Mouse (Mus musculus) lung, postnatal 0 days (tissue): Measurements from ENCODE around the gene Arrb1. TPM values are rescaled to one million over a fixed set of nuclear protein-coding genes. Genes with fewer than 3 reads are reported as not detected.

Experiments
- ATAC-seq: fragments of 200-750 bp; cut with Nextera tagmentation; 2 replicates; pipeline ENCODE4 v1.8.0; 2017; ENCODE audit warnings: moderate library complexity
- DNase-seq: peaks from one replicate; pipeline ENCODE4 v3.0.0-alpha.2; 2016; ENCODE audit warnings: low spot score
- H3K27ac ChIP-seq: fragments of 300-500 bp; sonication (generic); 2 replicates; pipeline ENCODE4 v1.5.1; 2014; ENCODE audit warnings: antibody characterized with exemption, mild to moderate bottlenecking, low read length, mixed read lengths
- H3K27me3 ChIP-seq: fragments of 300-500 bp; sonication (generic); replicated peaks from 2 replicates; pipeline ENCODE4 v1.6.1; 2014; ENCODE audit warnings: low read length, mixed read lengths; ENCODE audit not compliant: insufficient read depth
- H3K36me3 ChIP-seq: fragments of 300-500 bp; sonication (generic); 2 replicates; pipeline ENCODE4 v1.6.1; 2014; ENCODE audit warnings: low read length, mixed read lengths; ENCODE audit not compliant: insufficient read depth
- H3K4me1 ChIP-seq: fragments of 300-500 bp; sonication (generic); 2 replicates; pipeline ENCODE4 v1.6.1; 2014; ENCODE audit warnings: antibody characterized with exemption, low read depth, low read length, mixed read lengths; ENCODE audit not compliant: insufficient read depth
- H3K4me2 ChIP-seq: fragments of 300-500 bp; sonication (generic); replicated peaks from 2 replicates; pipeline ENCODE4 v1.6.1; 2014; ENCODE audit warnings: low read depth, mild to moderate bottlenecking, low read length, moderate library complexity, mixed read lengths
- H3K4me3 ChIP-seq: fragments of 300-500 bp; sonication (generic); 2 replicates; pipeline ENCODE4 v1.5.1; 2014; ENCODE audit warnings: low read depth, low read length
- H3K9ac ChIP-seq: fragments of 300-500 bp; sonication (generic); replicated peaks from 2 replicates; pipeline ENCODE4 v1.6.1; 2014; ENCODE audit warnings: low read depth, mild to moderate bottlenecking
- H3K9me3 ChIP-seq: fragments of 300-500 bp; sonication (generic); 2 replicates; pipeline ENCODE4 v1.6.1; 2016; ENCODE audit warnings: low read length, mixed read lengths
- CTCF ChIP-seq: IDR thresholded peaks from 2 replicates; pipeline ENCODE4 v1.5.1; 2016; ENCODE audit warnings: antibody characterized with exemption, mild to moderate bottlenecking
- EP300 ChIP-seq: IDR thresholded peaks from 2 replicates; pipeline ENCODE4 v1.6.1; 2016; ENCODE audit warnings: antibody characterized with exemption, mild to moderate bottlenecking, control low read depth
- WGBS: fragments of 180-500 bp; shearing (Covaris S2); extraction: QIAGEN DNeasy Blood & Tissue Kit; methylation state at CpG from one replicate; pipeline ENCODE4 v1.1.7; 2014; 5-methylcytosine and 5-hydroxymethylcytosine counted together
- polyA plus RNA-seq: library from polyadenylated mRNA; unstranded; fragments of >200 nt; fragmentation: Nextera tagmentation; extraction: Ambion mirVana; gene quantifications from 2 replicates; pipeline ENCODE4 v1.2.1, GENCODE M21; 2015

Arrb1 gene
- polyA plus RNA-seq, 1 experiment from 2014 or later, result 21.7 TPM

GRCm38 (mm10) chr7:99625722-99626375 lies 90.6 kb downstream of the Arrb1 start:
- no peak overlapping the region for H3K9ac ChIP-seq
- DNase-seq, result peak; percentile 87
- H3K4me1 ChIP-seq, result peaks cover 11% of the 10 kb centered on the region
- no peak overlapping the region for H3K27ac ChIP-seq
- H3K4me2 ChIP-seq, result peak overlapping the region; percentile 78
- no peaks in the 10 kb centered on the region for H3K36me3 ChIP-seq
- H3K4me3 ChIP-seq, result peak overlapping the region; percentile 42
- under 1% methylated on average over 72 of the region's 81 CpGs for WGBS
- ATAC-seq, result peak; percentile 90
- H3K9me3 ChIP-seq, result no peaks in the 10 kb centered on the region
- TF ChIP-seq CTCF, result peak; percentile 95
- TF ChIP-seq EP300, result no peak
- H3K27me3 ChIP-seq, result peaks cover 38% of the 10 kb centered on the region

GRCm38 (mm10) chr7:99626376-99627270 lies 91.4 kb downstream of the Arrb1 start, which contains the start of gene Tpbgl:
Tpbgl (minus strand) TSS chr7:99627103.
- H3K9me3 ChIP-seq, result no peaks in the 10 kb centered on the region
- H3K9ac ChIP-seq, result no peak within 1 kb of the TSS

GRCm38 (mm10) chr7:99627366-99627765 lies 92.1 kb downstream of the Arrb1 start:
- ATAC-seq, result no peak
- Histone ChIP-seq H3K4me2 (no peak overlapping the region), H3K27me3 (peaks cover 38% of the 10 kb centered on the region), H3K27ac (no peak overlapping the region), H3K36me3 (no peaks in the 10 kb centered on the region), H3K9ac (no peak overlapping the region), H3K4me1 (peaks cover 11% of the 10 kb centered on the region), H3K4me3 (no peak overlapping the region), H3K9me3 (no peaks in the 10 kb centered on the region)
- WGBS, result 8% methylated on average over 7 of the region's 7 CpGs
- DNase-seq, result no peak
- TF ChIP-seq EP300, result no peak
- no peak for TF ChIP-seq CTCF

More at GRCm38 (mm10) chr7:99626376-99627270, 91.4 kb downstream of the Arrb1 start, which contains the start of gene Tpbgl:
- TF ChIP-seq CTCF, result no peak
- no peak for TF ChIP-seq EP300
- Histone ChIP-seq H3K4me3 (peak within 1 kb of the TSS; percentile 42), H3K36me3 (no peaks in the 10 kb centered on the region), H3K27ac (no peak within 1 kb of the TSS), H3K4me1 (peaks cover 11% of the 10 kb centered on the region), H3K27me3 (peaks cover 38% of the 10 kb centered on the region), H3K4me2 (peak within 1 kb of the TSS; percentile 78)
- under 1% methylated on average over 48 of the region's 83 CpGs for WGBS
- DNase-seq (peak; percentile 23), ATAC-seq (peak; percentile 36)

- H3K4me1 ChIP-seq, result no peaks in the 10 kb centered on the region
- no peak overlapping the region for H3K9ac ChIP-seq
- TF ChIP-seq EP300 (no peak), CTCF (no peak)
- H3K36me3 ChIP-seq, result no peaks in the 10 kb centered on the region
- H3K9me3 ChIP-seq, result no peaks in the 10 kb centered on the region
- H3K4me3 ChIP-seq, result no peak overlapping the region
- H3K4me2 ChIP-seq, result no peak overlapping the region
- DNase-seq (peak; percentile 54), ATAC-seq (no peak)
- no peak overlapping the region for H3K27ac ChIP-seq
- peaks cover 8% of the 10 kb centered on the region for H3K27me3 ChIP-seq
- WGBS, result 14% methylated on average over 6 of the region's 6 CpGs
Observed at GRCm38 (mm10) chr7:99632286-99632685, 97.0 kb downstream of the Arrb1 start.

GRCm38 (mm10) chr7:99633966-99634665 lies 98.8 kb downstream of the Arrb1 start:
- DNase-seq (no peak), ATAC-seq (no peak)
- 61% methylated on average over 8 of the region's 8 CpGs for WGBS
- Histone ChIP-seq H3K9ac (no peak overlapping the region), H3K4me2 (no peak overlapping the region), H3K4me3 (no peak overlapping the region), H3K36me3 (no peaks in the 10 kb centered on the region), H3K27me3 (no peaks in the 10 kb centered on the region), H3K27ac (no peak overlapping the region), H3K4me1 (no peaks in the 10 kb centered on the region), H3K9me3 (no peaks in the 10 kb centered on the region)
- no peak for TF ChIP-seq EP300
- no peak for TF ChIP-seq CTCF

GRCm38 (mm10) chr7:99641245-99641644 lies 106.0 kb downstream of the Arrb1 start:
- Histone ChIP-seq H3K27me3 (no peaks in the 10 kb centered on the region), H3K27ac (no peak overlapping the region), H3K36me3 (no peaks in the 10 kb centered on the region), H3K4me3 (no peak overlapping the region), H3K9ac (no peak overlapping the region), H3K9me3 (no peaks in the 10 kb centered on the region), H3K4me2 (no peak overlapping the region), H3K4me1 (no peaks in the 10 kb centered on the region)
- no peak for ATAC-seq
- TF ChIP-seq EP300 (no peak), CTCF (no peak)
- no peak for DNase-seq
- WGBS, result 30% methylated on average over 4 of the region's 4 CpGs
